Mouse (Mus musculus) erythroblast, embryonic 14.5 days (primary cell): Measurements from ENCODE around the gene Gm28035.

Experiments used
- GATA1 ChIP-seq: IDR thresholded peaks from 2 replicates; pipeline ENCODE4 v1.6.1; 2012; ENCODE audit warnings: low read length, inconsistent platforms, mixed read lengths
- TAL1 ChIP-seq: IDR thresholded peaks from 3 replicates; pipeline ENCODE4 v1.6.1; 2012; ENCODE audit warnings: low read length, inconsistent platforms, mixed read lengths

DNA sequence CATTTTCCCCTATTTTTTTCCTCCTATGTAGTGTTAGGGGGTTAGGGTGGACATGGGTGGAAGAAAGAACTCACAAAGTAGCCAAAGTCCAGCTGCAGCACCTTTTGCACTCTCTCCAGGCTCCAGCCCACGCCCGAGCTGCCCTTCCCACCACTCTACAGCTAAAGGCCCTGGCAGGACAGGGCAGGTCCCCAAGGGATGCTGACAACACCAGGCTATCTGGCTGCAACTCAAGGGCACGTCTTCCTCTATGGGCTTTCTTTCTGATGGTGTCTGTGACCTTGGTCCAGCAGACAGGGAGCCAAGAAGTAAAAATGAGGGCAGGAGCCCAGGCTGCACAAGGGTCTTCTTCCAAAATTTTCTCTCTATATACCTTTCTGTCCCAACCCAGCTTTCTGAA lies 41.3 kb downstream of the Gm28035 start:
- TF ChIP-seq TAL1 (no peak), GATA1 (no peak)
